Mouse (Mus musculus) cortical plate, adult 2 months (tissue): ENCODE data around the gene Rbmx. TPM values are rescaled to one million over a fixed set of nuclear protein-coding genes. Genes with fewer than 3 reads are reported as not detected.
A peak's percentile ranks its signal among the peaks of the same experiment; 100 is the strongest.

ENCODE experiments used
- H3K27ac ChIP-seq: fragments of 200-500 bp; 2 replicates; pipeline ENCODE4 v1.5.1; 2012; ENCODE audit warnings: low read length, control low read depth, inconsistent platforms; ENCODE audit not compliant: insufficient read depth
- H3K4me1 ChIP-seq: fragments of 200-500 bp; 2 replicates; pipeline ENCODE4 v1.6.1; 2011; ENCODE audit warnings: low read length; ENCODE audit not compliant: control insufficient read depth, insufficient read depth
- H3K4me3 ChIP-seq: fragments of 200-500 bp; 2 replicates; pipeline ENCODE4 v1.5.1; 2011; ENCODE audit warnings: mild to moderate bottlenecking, low read length, control low read depth; ENCODE audit not compliant: insufficient read depth
- CTCF ChIP-seq: fragments of 200-500 bp; IDR thresholded peaks from 2 replicates; pipeline ENCODE4 v1.5.1; 2011; ENCODE audit warnings: mild to moderate bottlenecking, control low read depth, low read length; ENCODE audit not compliant: insufficient read depth; ENCODE audit errors: extremely low read depth
- POLR2A ChIP-seq: fragments of 200-500 bp; IDR thresholded peaks from 2 replicates; pipeline ENCODE4 v1.6.1; 2011; ENCODE audit warnings: mild to moderate bottlenecking, low read length, control low read depth; ENCODE audit not compliant: insufficient read depth; ENCODE audit errors: extremely low read depth
- polyA plus RNA-seq: library from polyadenylated mRNA; depleted of rRNA; stranded (reverse); fragments of >200 nt; gene quantifications from 2 replicates; pipeline ENCODE4 v1.2.3, GENCODE M21; 2012; rRNA removed

Gene Rbmx
- 54.3 and 58.8 TPM in 2 replicates for polyA plus RNA-seq

GRCm38 (mm10) chrX:57392367-57393246 is at the start of gene Rbmx:
Rbmx (minus strand) TSS chrX:57393036.
- H3K4me3 ChIP-seq, result peak within 1 kb of the TSS; percentile 92
- peak within 1 kb of the TSS; percentile 33 for H3K27ac ChIP-seq
- H3K4me1 ChIP-seq, result no peaks in the 10 kb centered on the region
- TF ChIP-seq CTCF, result no peak
- peak; percentile 92 for TF ChIP-seq POLR2A

GRCm38 (mm10) chrX:57433897-57434296 is 41.1 kb upstream of the Rbmx start:
- Histone ChIP-seq H3K27ac (no peak overlapping the region), H3K4me1 (no peaks in the 10 kb centered on the region), H3K4me3 (no peak overlapping the region)
- TF ChIP-seq CTCF, result no peak

GRCm38 (mm10) chrX:57431610-57432009 is 38.8 kb upstream of the Rbmx start:
- Histone ChIP-seq H3K27ac (no peak overlapping the region), H3K4me1 (no peaks in the 10 kb centered on the region), H3K4me3 (no peak overlapping the region)
- no peak for TF ChIP-seq POLR2A

GRCm38 (mm10) chrX:57408769-57409168 is 15.9 kb upstream of the Rbmx start, which contains the start of gene Gm364:
Gm364 (plus strand) TSS chrX:57409154.
- TF ChIP-seq CTCF (no peak), POLR2A (no peak)
- no peak within 1 kb of the TSS for H3K4me3 ChIP-seq
- H3K4me1 ChIP-seq, result no peaks in the 10 kb centered on the region
- no peak within 1 kb of the TSS for H3K27ac ChIP-seq

- H3K27ac ChIP-seq, result no peak overlapping the region
- H3K4me1 ChIP-seq, result no peaks in the 10 kb centered on the region
- TF ChIP-seq CTCF (peak; percentile 36; the same call in 1 of the 2 replicates), POLR2A (no peak)
- H3K4me3 ChIP-seq, result no peak overlapping the region
Measured at GRCm38 (mm10) chrX:57403651-57404050, 10.8 kb upstream of the Rbmx start.

GRCm38 (mm10) chrX:57401388-57401787 is 8.6 kb upstream of the Rbmx start:
- H3K27ac ChIP-seq, result no peak overlapping the region
- H3K4me1 ChIP-seq, result no peaks in the 10 kb centered on the region
- TF ChIP-seq POLR2A, result no peak
- TF ChIP-seq CTCF, result no peak
- no peak overlapping the region for H3K4me3 ChIP-seq

- H3K4me3 ChIP-seq, result no peak overlapping the region; the same call in 1 of the 2 replicates
- TF ChIP-seq POLR2A (no peak), CTCF (no peak)
- H3K4me1 ChIP-seq, result no peaks in the 10 kb centered on the region
- no peak overlapping the region for H3K27ac ChIP-seq
Measured at GRCm38 (mm10) chrX:57393412-57393811, 576 bp upstream of the Rbmx start.

GRCm38 (mm10) chrX:57380915-57381314 is 11.9 kb downstream of the Rbmx start:
- no peak overlapping the region for H3K27ac ChIP-seq
- H3K4me1 ChIP-seq, result no peaks in the 10 kb centered on the region
- H3K4me3 ChIP-seq, result no peak overlapping the region
- TF ChIP-seq CTCF (no peak), POLR2A (no peak)

- Histone ChIP-seq H3K4me1 (no peaks in the 10 kb centered on the region), H3K4me3 (no peak overlapping the region), H3K27ac (no peak overlapping the region)
- TF ChIP-seq CTCF, result no peak
Measured at GRCm38 (mm10) chrX:57378579-57378978, 14.3 kb downstream of the Rbmx start.

GRCm38 (mm10) chrX:57377096-57377495 is 15.7 kb downstream of the Rbmx start:
- TF ChIP-seq CTCF (no peak), POLR2A (no peak)
- no peaks in the 10 kb centered on the region for H3K4me1 ChIP-seq
- no peak overlapping the region for H3K27ac ChIP-seq
- H3K4me3 ChIP-seq, result no peak overlapping the region

- no peaks in the 10 kb centered on the region for H3K4me1 ChIP-seq
- no peak for TF ChIP-seq POLR2A
- TF ChIP-seq CTCF, result no peak
- no peak overlapping the region for H3K4me3 ChIP-seq
- no peak overlapping the region for H3K27ac ChIP-seq
Measured at GRCm38 (mm10) chrX:57374029-57374428, 18.8 kb downstream of the Rbmx start.
